Mouse (Mus musculus) lung, postnatal 4 days (tissue): ENCODE results near the gene Ola1.

Experiments used
- DNase-seq, 2 experiments: peaks; one replicate each; pipeline ENCODE4 v3.0.0; 2021

The Ola1 gene

GRCm38 (mm10) chr2:73060259-73060585, 158.5 kb downstream of the Ola1 start:
- no peak for DNase-seq

- DNase-seq = peak in 1 of 2 experiments; percentile 56
Measured at GRCm38 (mm10) chr2:73059550-73060258, 159.0 kb downstream of the Ola1 start.

GRCm38 (mm10) chr2:73058344-73058743, 160.4 kb downstream of the Ola1 start:
- DNase-seq = no peak

GRCm38 (mm10) chr2:73057589-73057988, 161.1 kb downstream of the Ola1 start:
- DNase-seq = no peak

- DNase-seq = peak in 1 of 2 experiments; percentile 40
Measured at GRCm38 (mm10) chr2:73056090-73056956, 162.4 kb downstream of the Ola1 start.

- DNase-seq = peak; percentile 67 to 71
Measured at GRCm38 (mm10) chr2:73053791-73054490, 164.8 kb downstream of the Ola1 start.

- no peak for DNase-seq
Measured at GRCm38 (mm10) chr2:73050401-73050800, 168.3 kb downstream of the Ola1 start.

GRCm38 (mm10) chr2:73049977-73050376, 168.7 kb downstream of the Ola1 start:
- DNase-seq = no peak

- DNase-seq = peak in 1 of 2 experiments; percentile 64
Measured at GRCm38 (mm10) chr2:73049001-73049684, 169.6 kb downstream of the Ola1 start.

GRCm38 (mm10) chr2:73047061-73047741, 171.5 kb downstream of the Ola1 start:
- DNase-seq = peak; percentile 69 to 81

GRCm38 (mm10) chr2:73046576-73046975, 172.1 kb downstream of the Ola1 start:
- DNase-seq = peak; percentile 49 to 84

GRCm38 (mm10) chr2:73045505-73045904, 173.2 kb downstream of the Ola1 start:
- no peak for DNase-seq
